Mouse (Mus musculus): ENCODE results near the gene Rufy2. TPM values are rescaled to one million over a fixed set of nuclear protein-coding genes. Genes with fewer than 3 reads are reported as not detected.

Rufy2 gene
- total and polyA plus RNA-seq, 3 experiments = 4.9 to 6.8 (median 5.8) TPM

DNA sequence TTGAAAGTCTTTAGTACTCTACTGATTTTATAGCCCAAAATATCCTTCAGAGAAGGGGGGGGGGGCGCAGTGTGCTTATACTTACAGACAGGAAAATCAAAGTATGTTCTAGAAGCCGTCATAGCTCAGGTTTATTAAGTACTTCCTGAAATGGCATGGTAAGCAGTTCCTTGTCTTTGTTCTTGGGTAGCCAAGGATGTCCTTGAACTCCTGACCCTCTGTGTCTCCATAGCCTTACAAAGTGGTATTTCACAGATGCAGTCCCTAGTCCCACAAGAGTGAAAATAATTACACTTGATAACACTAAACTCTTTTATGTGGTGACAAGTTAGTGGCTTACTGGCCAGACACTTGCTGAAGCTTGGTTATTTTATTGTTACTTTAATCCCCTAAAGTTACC is 45.0 kb downstream of the Rufy2 start:
- Histone ChIP-seq H3K4me3 (replicated peaks in 1 of 3; ENCODE audit: low read depth in 2 of 3, low read length in 2 of 3, poor library complexity in 1 of 3) (peak overlapping the region in 2 of 3 experiments; percentile 63 to 91), H3K4me2 (ENCODE audit: insufficient read depth, low read depth, poor library complexity, severe bottlenecking) (peak overlapping the region; percentile 84), H3K79me2 (replicated peaks; ENCODE audit: control insufficient read depth, extremely low read depth, insufficient read depth, poor library complexity, severe bottlenecking) (peaks cover 31% of the 10 kb centered on the region), H3K9me3 (replicated peaks; ENCODE audit: low read length) (no peaks in the 10 kb centered on the region), H3K4me1 (ENCODE audit: control insufficient read depth in 1 of 2, insufficient read depth in 2 of 2) (peaks cover 2 to 33% of the 10 kb centered on the region in 2 experiments; a peak in 3 of 4 replicates), H3K36me3 (replicated peaks in 1 of 2; ENCODE audit: control insufficient read depth in 1 of 2, insufficient read depth in 1 of 2, low read length in 1 of 2) (peaks cover 0 to 2% of the 10 kb centered on the region in 2 experiments), H3K27ac (ENCODE audit: insufficient read depth, low read depth) (no peak overlapping the region), H3K27me3 (replicated peaks) (no peaks in the 10 kb centered on the region), H3K9ac (ENCODE audit: insufficient read depth, low read depth) (peak overlapping the region; percentile 92)
- no peak for TF ChIP-seq EP300 (IDR thresholded peaks at IDR 0.05; ENCODE audit: low read length)
- TF ChIP-seq KAT2A (IDR thresholded peaks at IDR 0.05; ENCODE audit: insufficient replicate concordance, low read length) = no peak
- no peak for TF ChIP-seq MAFK (IDR thresholded peaks at IDR 0.05; ENCODE audit: insufficient replicate concordance, low read length)
- TF ChIP-seq ETS1 (conservative IDR thresholded peaks at IDR 0.05; ENCODE audit: low read depth, low read length) = no peak
- TF ChIP-seq RCOR1 (conservative IDR thresholded peaks at IDR 0.05; ENCODE audit: low read depth, low read length) = no peak
- TF ChIP-seq USF2 (conservative IDR thresholded peaks at IDR 0.05; ENCODE audit: low read depth, low read length) = no peak
- TF ChIP-seq HCFC1 (IDR thresholded peaks at IDR 0.05; ENCODE audit: low read depth, low read length) = no peak
- TF ChIP-seq SIN3A (IDR thresholded peaks at IDR 0.05; ENCODE audit: low read length) = no peak
- in situ Hi-C loops (cut with MboI; ENCODE audit: low pct_ligation_motif_present, low pct_unique_long_range_greater_than_20kb, low sequenced_read_pairs) (no loop called here), dilution Hi-C loops (cut with MboI; ENCODE audit: extremely low pct_ligation_motif_present, extremely low pct_unique_long_range_greater_than_20kb, low sequenced_read_pairs) (no loop called here)
- peak; percentile 31 for DNase-seq (ENCODE audit: extremely low read depth)

DNA sequence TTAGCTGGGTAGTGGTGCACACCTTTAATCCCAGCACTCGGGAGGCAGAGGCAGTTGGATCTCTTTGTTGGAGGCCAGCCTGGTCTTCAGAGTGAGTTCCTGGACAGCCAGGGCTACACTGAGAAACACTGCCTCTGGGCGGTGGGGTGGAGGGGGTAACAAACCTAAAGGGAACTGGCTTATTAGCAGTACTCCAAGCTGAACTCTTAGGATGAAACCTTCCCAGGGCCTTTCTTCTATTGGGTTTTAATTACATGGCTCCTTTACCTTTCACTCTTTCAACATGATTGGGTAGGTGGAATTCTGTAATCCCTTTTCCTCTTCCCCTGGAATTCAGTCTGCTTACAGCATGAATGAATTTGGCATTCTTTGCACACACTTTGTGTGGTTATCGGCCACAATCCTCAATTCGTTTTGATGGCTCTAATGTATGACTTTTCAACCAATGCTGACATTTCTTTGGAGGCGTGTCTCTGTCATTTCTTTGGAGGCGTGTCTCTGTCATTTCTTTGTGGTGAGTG is 45.5 kb downstream of the Rufy2 start:
- Histone ChIP-seq H3K79me2 (replicated peaks; ENCODE audit: control insufficient read depth, extremely low read depth, insufficient read depth, poor library complexity, severe bottlenecking) (peaks cover 26% of the 10 kb centered on the region), H3K9ac (ENCODE audit: insufficient read depth, low read depth) (peak overlapping the region; percentile 92; the same call in 1 of the 2 replicates), H3K27me3 (replicated peaks) (no peaks in the 10 kb centered on the region), H3K4me1 (ENCODE audit: control insufficient read depth in 1 of 2, insufficient read depth in 2 of 2) (peaks cover 2 to 28% of the 10 kb centered on the region in 2 experiments; a peak in 3 of 4 replicates), H3K36me3 (replicated peaks in 1 of 2; ENCODE audit: control insufficient read depth in 1 of 2, insufficient read depth in 1 of 2, low read length in 1 of 2) (peaks cover 0 to under 1% of the 10 kb centered on the region in 2 experiments), H3K4me3 (replicated peaks in 1 of 3; ENCODE audit: low read depth in 2 of 3, low read length in 2 of 3, poor library complexity in 1 of 3) (peak overlapping the region in 1 of 3 experiments; percentile 63), H3K27ac (ENCODE audit: insufficient read depth, low read depth) (no peak overlapping the region), H3K9me3 (replicated peaks; ENCODE audit: low read length) (no peaks in the 10 kb centered on the region), H3K4me2 (ENCODE audit: insufficient read depth, low read depth, poor library complexity, severe bottlenecking) (no peak overlapping the region; the same call in none of the 2 replicates)
- TF ChIP-seq IRF4 (IDR thresholded peaks at IDR 0.05; ENCODE audit: low read depth, low read length) = no peak
- TF ChIP-seq HCFC1 (IDR thresholded peaks at IDR 0.05; ENCODE audit: low read depth, low read length) = no peak
- no peak for TF ChIP-seq ZNF384 (IDR thresholded peaks at IDR 0.05; ENCODE audit: low read depth, low read length)
- no peak for TF ChIP-seq MEF2A (IDR thresholded peaks at IDR 0.05; ENCODE audit: borderline replicate concordance, low read depth, low read length)
- TF ChIP-seq POLR2A (IDR thresholded peaks at IDR 0.05; ENCODE audit: low read depth, low read length) = no peak
- no peak for TF ChIP-seq MYC (IDR thresholded peaks at IDR 0.05; ENCODE audit: low read depth, low read length)
- no peak for TF ChIP-seq NELFE (IDR thresholded peaks at IDR 0.05; ENCODE audit: low read depth, low read length)
- TF ChIP-seq TBP (conservative IDR thresholded peaks at IDR 0.05; ENCODE audit: low read depth, low read length) = no peak
- TF ChIP-seq ZC3H11A (IDR thresholded peaks at IDR 0.05; ENCODE audit: low read depth, low read length) = no peak
- TF ChIP-seq JUN (IDR thresholded peaks at IDR 0.05; ENCODE audit: insufficient read depth, low read depth, low read length) = no peak
- TF ChIP-seq CTCF (conservative IDR thresholded peaks at IDR 0.05 in 1 of 2, IDR thresholded peaks at IDR 0.05 in 1 of 2; ENCODE audit: low read depth in 2 of 2, low read length in 2 of 2) = no peak
- in situ Hi-C loops (cut with MboI; ENCODE audit: low pct_ligation_motif_present, low pct_unique_long_range_greater_than_20kb, low sequenced_read_pairs) = no loop called here
- DNase-seq (ENCODE audit: extremely low read depth) = peak; percentile 22
- dilution Hi-C loops (cut with MboI; ENCODE audit: extremely low pct_ligation_motif_present, extremely low pct_unique_long_range_greater_than_20kb, low sequenced_read_pairs) = no loop called here
